Mouse (Mus musculus): ENCODE measurements around the gene Masp2. TPM values are rescaled to one million over a fixed set of nuclear protein-coding genes. Genes with fewer than 3 reads are reported as not detected.

Masp2 gene
- total and polyA plus RNA-seq, 3 experiments: 0.11 to 0.85 (median 0.21) TPM

GRCm38 (mm10) chr4:148613738-148614137 is 11.4 kb downstream of the Masp2 start:
- H3K4me2 ChIP-seq (ENCODE audit: insufficient read depth, low read depth, poor library complexity, severe bottlenecking): no peak overlapping the region
- no peaks in the 10 kb centered on the region for H3K27me3 ChIP-seq (replicated peaks)
- H3K9me3 ChIP-seq (replicated peaks; ENCODE audit: low read length): no peaks in the 10 kb centered on the region
- H3K9ac ChIP-seq (ENCODE audit: insufficient read depth, low read depth): no peak overlapping the region
- dilution Hi-C loops (cut with MboI; ENCODE audit: extremely low pct_ligation_motif_present, extremely low pct_unique_long_range_greater_than_20kb, low sequenced_read_pairs): no loop called here
- no peak for DNase-seq (ENCODE audit: extremely low read depth)
- H3K36me3 ChIP-seq (replicated peaks in 1 of 2; ENCODE audit: control insufficient read depth in 1 of 2, insufficient read depth in 1 of 2, low read length in 1 of 2): peaks cover 46 to 70% of the 10 kb centered on the region in 2 experiments
- TF ChIP-seq ZNF384 (IDR thresholded peaks at IDR 0.05; ENCODE audit: low read depth, low read length) (no peak), NELFE (IDR thresholded peaks at IDR 0.05; ENCODE audit: low read depth, low read length) (no peak), IRF4 (IDR thresholded peaks at IDR 0.05; ENCODE audit: low read depth, low read length) (no peak), E2F4 (IDR thresholded peaks at IDR 0.05; ENCODE audit: insufficient replicate concordance, low read depth, low read length) (no peak), NRF1 (IDR thresholded peaks at IDR 0.05; ENCODE audit: low read depth, low read length) (no peak), UBTF (IDR thresholded peaks at IDR 0.05; ENCODE audit: low read depth, low read length) (no peak), HCFC1 (IDR thresholded peaks at IDR 0.05; ENCODE audit: low read depth, low read length) (no peak), RAD21 (IDR thresholded peaks at IDR 0.05; ENCODE audit: low read depth, low read length) (no peak), MAZ (IDR thresholded peaks at IDR 0.05; ENCODE audit: low read depth, low read length) (no peak), EP300 (IDR thresholded peaks at IDR 0.05; ENCODE audit: low read length) (no peak), POLR2AphosphoS2 (IDR thresholded peaks at IDR 0.05; ENCODE audit: low read depth, low read length) (no peak), POLR2A (IDR thresholded peaks at IDR 0.05; ENCODE audit: low read depth, low read length) (no peak), JUND (conservative IDR thresholded peaks at IDR 0.05; ENCODE audit: low read depth, low read length) (no peak), ELF1 (IDR thresholded peaks at IDR 0.05; ENCODE audit: low read depth, low read length) (no peak), MYC (IDR thresholded peaks at IDR 0.05; ENCODE audit: low read depth, low read length) (no peak), JUN (IDR thresholded peaks at IDR 0.05; ENCODE audit: insufficient read depth, low read depth, low read length) (no peak), MEF2A (IDR thresholded peaks at IDR 0.05; ENCODE audit: borderline replicate concordance, low read depth, low read length) (no peak)
- H3K4me1 ChIP-seq (ENCODE audit: control insufficient read depth in 1 of 2, insufficient read depth in 2 of 2): peaks cover 0 to 6% of the 10 kb centered on the region in 2 experiments; a peak in 1 of 4 replicates
- H3K27ac ChIP-seq (ENCODE audit: insufficient read depth, low read depth): no peak overlapping the region
- peaks cover 5% of the 10 kb centered on the region; the same call in 1 of the 2 replicates for H3K79me2 ChIP-seq (replicated peaks; ENCODE audit: control insufficient read depth, extremely low read depth, insufficient read depth, poor library complexity, severe bottlenecking)
- H3K4me3 ChIP-seq (replicated peaks in 1 of 3; ENCODE audit: low read depth in 2 of 3, low read length in 2 of 3, poor library complexity in 1 of 3): no peak overlapping the region
- in situ Hi-C loops (cut with MboI; ENCODE audit: low pct_ligation_motif_present, low pct_unique_long_range_greater_than_20kb, low sequenced_read_pairs): loop anchor here (25.0 kb wide), 1 partner anchor 451 kb away; the partner anchor contains the start of genes Fbxo2, Fbxo44 and Fbxo6

DNA sequence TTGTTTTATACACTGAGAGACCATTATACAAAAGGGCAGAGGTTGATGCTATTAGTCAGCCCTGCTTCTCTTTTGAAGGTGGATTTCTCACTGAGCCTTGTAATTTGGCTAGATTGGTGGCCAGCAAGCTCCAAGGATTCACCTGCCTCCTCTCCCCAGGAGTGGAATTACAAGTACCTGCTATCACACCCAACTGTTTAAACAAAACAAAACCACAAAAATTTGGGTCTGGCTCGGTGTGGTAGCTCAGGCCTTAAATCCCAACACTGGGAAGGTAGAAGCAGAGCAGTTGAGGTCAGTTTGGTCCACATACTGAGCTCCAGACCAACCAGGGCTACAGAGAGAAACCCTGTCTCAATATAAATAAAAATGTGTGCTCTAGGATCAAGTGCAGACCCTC is 17.5 kb downstream of the Masp2 start:
- H3K4me3 ChIP-seq (replicated peaks in 1 of 3; ENCODE audit: low read depth in 2 of 3, low read length in 2 of 3, poor library complexity in 1 of 3): no peak overlapping the region
- dilution Hi-C loops (cut with MboI; ENCODE audit: extremely low pct_ligation_motif_present, extremely low pct_unique_long_range_greater_than_20kb, low sequenced_read_pairs): no loop called here
- in situ Hi-C loops (cut with MboI; ENCODE audit: low pct_ligation_motif_present, low pct_unique_long_range_greater_than_20kb, low sequenced_read_pairs): loop anchor here (25.0 kb wide), 1 partner anchor 458 kb away; the partner anchor contains the start of genes Fbxo2, Fbxo44 and Fbxo6
- no peak for DNase-seq (ENCODE audit: extremely low read depth)
- no peaks in the 10 kb centered on the region for H3K27me3 ChIP-seq (replicated peaks)
- H3K4me2 ChIP-seq (ENCODE audit: insufficient read depth, low read depth, poor library complexity, severe bottlenecking): no peak overlapping the region
- peaks cover 78 to 88% of the 10 kb centered on the region in 2 experiments for H3K36me3 ChIP-seq (replicated peaks in 1 of 2; ENCODE audit: control insufficient read depth in 1 of 2, insufficient read depth in 1 of 2, low read length in 1 of 2)
- peaks cover 4 to 54% of the 10 kb centered on the region in 2 experiments for H3K4me1 ChIP-seq (ENCODE audit: control insufficient read depth in 1 of 2, insufficient read depth in 2 of 2)
- TF ChIP-seq SMC3 (IDR thresholded peaks at IDR 0.05; ENCODE audit: low read depth, low read length) (no peak), IRF4 (IDR thresholded peaks at IDR 0.05; ENCODE audit: low read depth, low read length) (no peak), HCFC1 (IDR thresholded peaks at IDR 0.05; ENCODE audit: low read depth, low read length) (no peak), ZKSCAN1 (IDR thresholded peaks at IDR 0.05; ENCODE audit: borderline replicate concordance, low read depth, low read length) (no peak)
- H3K79me2 ChIP-seq (replicated peaks; ENCODE audit: control insufficient read depth, extremely low read depth, insufficient read depth, poor library complexity, severe bottlenecking): peaks cover 58% of the 10 kb centered on the region
- H3K27ac ChIP-seq (ENCODE audit: insufficient read depth, low read depth): no peak overlapping the region
- H3K9ac ChIP-seq (ENCODE audit: insufficient read depth, low read depth): no peak overlapping the region
- H3K9me3 ChIP-seq (replicated peaks; ENCODE audit: low read length): no peaks in the 10 kb centered on the region
